Mouse (Mus musculus) heart, adult 11 months (tissue): ENCODE results near the gene Slc41a3.
"Not testable (repeated sequence)": the region's sequence is repeated elsewhere in the genome, so short reads cannot be mapped to it uniquely, and the experiment has no call there.

Source experiments
- DNase-seq: peaks from one replicate; pipeline ENCODE4 v3.0.0; 2022

The Slc41a3 gene

GRCm38 (mm10) chr6:90625207-90625994 lies 20.9 kb downstream of the Slc41a3 start:
- DNase-seq: peak; percentile 92

GRCm38 (mm10) chr6:90627556-90627955 lies 23.0 kb downstream of the Slc41a3 start:
- DNase-seq: no peak

- DNase-seq: no peak
These were observed 25.0 kb downstream of the Slc41a3 start for GRCm38 (mm10) chr6:90629506-90629905.

GRCm38 (mm10) chr6:90630427-90630826 lies 25.9 kb downstream of the Slc41a3 start:
- DNase-seq: no peak

- not testable (repeated sequence) for DNase-seq
These were observed 28.0 kb downstream of the Slc41a3 start for GRCm38 (mm10) chr6:90632526-90632925.

GRCm38 (mm10) chr6:90635081-90635480 lies 30.6 kb downstream of the Slc41a3 start:
- DNase-seq: no peak

- DNase-seq: no peak
These were observed 31.1 kb downstream of the Slc41a3 start for GRCm38 (mm10) chr6:90635611-90636010.

GRCm38 (mm10) chr6:90643057-90643456 lies 38.5 kb downstream of the Slc41a3 start:
- DNase-seq: peak; percentile 81

- no peak for DNase-seq
These were observed 40.4 kb downstream of the Slc41a3 start for GRCm38 (mm10) chr6:90644965-90645364.

- no peak for DNase-seq
These were observed 43.9 kb downstream of the Slc41a3 start for GRCm38 (mm10) chr6:90648391-90648790.

- no peak for DNase-seq
These were observed 44.8 kb downstream of the Slc41a3 start for GRCm38 (mm10) chr6:90649279-90649678.

GRCm38 (mm10) chr6:90650634-90651033 lies 46.1 kb downstream of the Slc41a3 start:
- DNase-seq: no peak

- peak; percentile 93 for DNase-seq
These were observed 49.2 kb downstream of the Slc41a3 start for GRCm38 (mm10) chr6:90653736-90654135.

- not testable (repeated sequence) for DNase-seq
These were observed 51.9 kb downstream of the Slc41a3 start for GRCm38 (mm10) chr6:90656344-90656850.

- no peak for DNase-seq
These were observed 55.4 kb downstream of the Slc41a3 start for GRCm38 (mm10) chr6:90659913-90660312.

GRCm38 (mm10) chr6:90660398-90661028 lies 56.0 kb downstream of the Slc41a3 start:
- no peak for DNase-seq

GRCm38 (mm10) chr6:90661029-90661399 lies 56.5 kb downstream of the Slc41a3 start:
- no peak for DNase-seq

GRCm38 (mm10) chr6:90662148-90662547 lies 57.6 kb downstream of the Slc41a3 start:
- DNase-seq: peak; percentile 88

GRCm38 (mm10) chr6:90663736-90664135 lies 59.2 kb downstream of the Slc41a3 start:
- peak; percentile 92 for DNase-seq

GRCm38 (mm10) chr6:90668693-90669092 lies 64.2 kb downstream of the Slc41a3 start:
- peak; percentile 73 for DNase-seq

- DNase-seq: peak; percentile 95
These were observed 74.2 kb downstream of the Slc41a3 start for GRCm38 (mm10) chr6:90678759-90679158.

GRCm38 (mm10) chr6:90680401-90680800 lies 75.9 kb downstream of the Slc41a3 start:
- DNase-seq: no peak

- no peak for DNase-seq
These were observed 79.5 kb downstream of the Slc41a3 start for GRCm38 (mm10) chr6:90683831-90684532.

GRCm38 (mm10) chr6:90686812-90687211 lies 82.3 kb downstream of the Slc41a3 start:
- no peak for DNase-seq
